Mouse (Mus musculus) lung, postnatal 25 days (tissue): ENCODE measurements at regions not wholly inside any gene's neighbourhood (a gene's known extent, or its start where the extent isn't known, plus 50 kb on each side); places are given as distances from the start of the nearest gene placed in this dataset.
A peak's percentile ranks its signal among the peaks of the same experiment; 100 is the strongest.

Experiments
- DNase-seq: peaks from one replicate; pipeline ENCODE4 v3.0.0; 2022; ENCODE audit warnings: low spot score

DNA sequence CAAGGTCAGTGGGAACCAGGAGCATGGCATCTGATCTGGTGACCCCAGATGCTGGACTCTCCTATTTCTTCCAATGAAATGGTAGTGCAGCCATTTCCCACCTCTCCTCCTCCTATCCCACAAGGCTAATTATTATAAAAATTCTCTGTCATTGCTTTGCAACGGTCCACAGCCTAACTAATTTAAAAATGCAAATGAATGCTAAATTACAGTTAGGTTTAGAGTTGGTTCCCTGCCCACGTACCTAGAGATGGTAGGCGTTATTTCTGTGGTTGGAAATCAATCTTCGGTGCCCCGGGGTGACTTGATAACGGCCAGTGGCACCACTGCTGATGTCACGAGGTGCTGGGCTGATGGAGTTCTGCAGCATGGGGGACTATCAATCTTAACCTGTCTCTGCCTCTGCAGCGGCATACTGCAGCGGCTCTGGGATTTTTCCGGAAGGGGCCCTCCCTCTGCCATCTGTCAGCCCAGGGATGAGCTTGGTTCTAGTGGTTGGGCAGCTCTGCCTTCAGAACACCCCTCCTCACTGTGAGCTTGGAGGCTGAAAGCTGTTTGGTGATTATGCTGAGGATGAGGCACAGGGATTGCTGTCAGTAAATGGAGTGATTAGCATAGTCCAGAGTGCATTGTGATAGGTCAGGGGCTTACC, 66.5 kb downstream of the Nmur2 start:
- no peak for DNase-seq

- no peak for DNase-seq
Observed at GRCm38 (mm10) chr11:55966580-55966979, 74.2 kb downstream of the Nmur2 start.

DNA sequence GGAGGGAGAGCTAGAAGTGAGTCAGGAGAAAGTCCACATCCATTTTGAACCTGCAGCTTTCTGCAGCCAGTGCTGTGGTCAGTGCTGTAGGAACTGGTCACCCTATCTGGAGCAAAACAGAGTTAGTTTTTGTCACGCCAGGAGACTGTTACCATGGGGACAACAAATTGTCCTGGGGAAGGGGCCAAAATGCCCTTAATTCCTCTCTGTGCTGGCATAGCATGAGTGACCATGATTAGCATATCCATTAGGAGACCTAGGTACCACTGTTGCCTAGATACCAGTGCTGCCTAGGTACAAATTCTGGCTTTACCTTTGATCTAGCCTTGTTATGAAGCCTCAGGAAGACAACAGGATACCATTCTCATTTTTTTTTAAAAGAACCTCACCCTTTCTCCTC, 82.4 kb downstream of the Nmur2 start:
- DNase-seq = no peak

GRCm38 (mm10) chr11:55957355-55957754, 83.5 kb downstream of the Nmur2 start:
- no peak for DNase-seq

- no peak for DNase-seq
Observed at GRCm38 (mm10) chr11:55953696-55954095, 87.1 kb downstream of the Nmur2 start.

DNA sequence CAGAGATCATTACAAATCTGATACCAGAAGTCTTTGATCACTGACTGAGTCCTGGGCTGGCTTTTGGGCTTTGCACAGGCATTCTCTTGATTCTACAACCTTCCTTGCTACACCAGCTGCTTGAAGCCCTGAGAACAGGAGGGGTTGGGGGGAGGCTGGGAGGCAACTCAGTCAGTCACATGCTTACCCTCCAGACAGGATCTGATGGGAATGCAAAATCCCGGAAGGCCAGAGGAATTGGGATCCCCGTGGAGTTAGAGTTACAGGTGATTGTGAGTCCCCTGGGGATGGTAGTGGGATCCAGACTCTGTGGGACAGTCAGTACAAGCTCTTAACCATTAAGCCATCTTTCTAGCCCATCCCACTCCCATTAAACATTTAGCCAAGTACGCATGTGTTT, 91.2 kb downstream of the Nmur2 start:
- DNase-seq = no peak

- DNase-seq = no peak
Observed at GRCm38 (mm10) chr11:55946629-55947240, 94.1 kb downstream of the Nmur2 start.

DNA sequence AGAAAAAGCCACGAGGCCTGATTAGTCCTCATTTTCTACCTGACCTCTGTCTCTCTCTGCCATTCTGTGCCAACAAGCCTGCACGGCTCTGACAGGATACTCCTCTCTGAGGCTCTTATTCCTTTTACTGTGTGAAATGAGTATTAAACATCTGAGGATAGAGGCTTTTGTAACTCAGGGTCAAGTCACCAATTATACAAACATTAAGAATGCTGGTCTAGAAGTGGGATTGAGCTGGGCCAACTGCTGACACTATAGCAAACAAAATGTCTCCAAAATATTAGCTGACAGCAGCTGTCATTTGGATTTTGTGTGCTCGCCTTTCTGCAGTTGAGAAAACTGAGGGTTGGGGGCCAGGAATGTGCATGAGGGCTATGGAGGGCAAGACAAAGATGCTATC, 94.8 kb downstream of the Nmur2 start:
- DNase-seq = no peak

DNA sequence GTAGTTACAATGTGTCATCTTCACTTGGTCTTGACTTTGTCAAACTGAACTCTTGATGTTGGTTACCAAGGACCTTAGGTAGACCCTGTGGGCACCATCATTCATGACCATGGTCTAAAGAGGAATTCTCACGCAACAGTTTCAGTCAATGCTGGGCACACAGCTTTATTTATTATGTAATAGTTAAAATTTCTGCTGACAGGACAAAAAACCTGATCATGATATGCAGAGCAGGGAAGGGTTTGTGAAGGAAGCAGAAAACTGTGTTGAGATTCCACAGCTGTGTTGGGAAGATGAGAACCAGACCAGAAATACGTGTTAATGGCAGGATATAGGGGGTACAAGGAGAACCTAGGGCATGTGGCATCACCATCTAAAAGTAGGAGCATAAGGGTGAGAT, 100.8 kb downstream of the Nmur2 start:
- no peak for DNase-seq

DNA sequence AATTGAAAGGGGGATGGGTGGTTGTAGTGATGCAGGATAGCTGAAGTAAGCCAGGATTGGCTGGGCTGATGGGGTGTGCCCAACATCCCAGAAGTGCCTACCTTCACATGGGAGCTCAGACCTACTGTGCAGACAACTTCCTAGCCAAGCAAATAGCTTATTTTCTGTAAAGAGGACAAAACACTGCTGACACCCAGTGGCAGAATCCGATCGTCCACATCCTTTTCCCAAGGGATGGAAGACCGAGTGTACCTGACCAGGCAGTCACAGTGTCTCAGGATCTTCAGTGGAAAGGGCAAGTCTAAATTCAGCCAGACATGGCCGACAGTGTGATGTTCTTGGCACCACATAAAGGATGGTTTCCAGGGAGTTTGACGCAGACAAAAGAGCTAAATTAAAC, 114.4 kb downstream of the Nmur2 start:
- DNase-seq = no peak

DNA sequence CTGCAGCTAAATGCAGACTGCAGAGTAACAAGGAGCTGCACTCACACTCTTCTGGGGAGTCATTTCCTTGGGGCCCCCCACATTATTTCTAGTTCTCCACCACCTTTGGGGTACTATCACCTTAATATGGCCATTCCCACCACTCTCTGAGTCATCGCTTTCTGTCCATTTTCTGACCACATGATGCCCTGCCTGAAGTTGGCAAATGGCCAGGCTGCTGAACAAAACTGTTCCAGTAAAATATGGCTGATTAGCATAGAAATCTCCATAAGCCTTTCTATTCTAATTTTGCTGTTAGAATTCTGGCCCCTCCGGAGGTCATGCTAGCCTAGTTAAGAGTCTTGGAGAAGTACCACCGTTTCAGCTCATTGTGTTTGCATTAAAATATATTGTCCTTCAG, 121.7 kb downstream of the Nmur2 start:
- DNase-seq = no peak

GRCm38 (mm10) chr11:55918411-55918810, 122.4 kb downstream of the Nmur2 start:
- no peak for DNase-seq

DNA sequence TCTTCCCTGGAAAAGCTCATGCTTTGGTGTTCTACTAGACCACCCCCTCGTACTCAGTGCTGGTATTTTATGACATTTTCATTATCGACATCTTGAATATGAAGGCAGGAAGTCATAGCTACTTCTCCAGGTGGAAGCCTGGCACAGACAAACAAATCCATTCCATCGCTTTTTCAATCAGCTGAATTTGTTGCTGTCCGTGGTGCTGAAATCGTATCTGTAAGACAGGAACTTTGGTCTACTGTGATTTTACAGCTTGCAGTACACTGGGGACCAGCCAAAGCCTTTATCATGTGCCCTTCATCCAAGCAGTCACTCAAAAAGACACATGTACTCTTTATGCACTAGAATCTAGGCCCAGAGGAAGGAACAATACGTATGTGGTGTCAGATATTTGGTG, 143.3 kb downstream of the Nmur2 start:
- DNase-seq = no peak

DNA sequence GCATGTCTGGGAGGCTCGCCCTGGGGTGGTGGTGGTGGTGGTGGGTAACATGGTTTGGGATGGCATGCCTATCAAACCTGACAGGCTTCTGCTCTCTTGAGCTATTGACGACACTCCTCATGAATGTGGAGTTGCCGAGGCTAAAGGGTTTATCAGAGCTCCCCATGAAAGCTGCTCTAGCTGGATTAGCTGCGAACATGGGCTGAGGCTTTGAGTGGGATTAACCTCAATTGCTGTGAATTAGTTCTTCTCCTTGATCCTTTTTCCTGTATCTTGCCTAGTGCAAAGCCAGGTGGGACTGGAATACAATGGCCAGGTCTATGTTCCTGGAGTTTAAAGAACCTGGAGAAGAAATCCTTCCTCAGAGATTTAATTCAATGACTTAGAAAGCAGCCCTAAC, 150.6 kb downstream of the Nmur2 start:
- DNase-seq = no peak

GRCm38 (mm10) chr11:55878631-55879030, 162.2 kb downstream of the Nmur2 start:
- peak; percentile 23 for DNase-seq

- DNase-seq = no peak
Observed at GRCm38 (mm10) chr11:55867141-55867540, 173.7 kb downstream of the Nmur2 start.

GRCm38 (mm10) chr11:55859230-55859629, 181.6 kb downstream of the Nmur2 start:
- DNase-seq = no peak

DNA sequence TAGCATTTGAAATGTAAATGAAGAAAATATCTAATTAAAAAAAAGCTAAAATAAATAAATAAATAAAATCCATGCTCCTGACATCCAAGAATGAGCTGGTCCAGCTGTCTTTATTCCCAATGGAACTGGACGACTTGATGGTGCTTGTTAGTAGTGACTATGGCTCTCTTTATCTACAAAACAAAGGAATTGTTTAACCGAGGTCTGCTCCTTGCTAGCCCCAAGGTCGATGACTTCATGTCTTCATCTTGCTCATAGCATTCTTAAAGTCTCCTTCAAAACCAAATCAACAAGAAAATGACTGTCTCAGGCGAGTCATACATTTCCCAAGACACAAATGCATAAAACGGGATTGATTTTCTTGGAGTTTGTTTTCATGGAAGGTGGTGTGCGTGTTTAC, 212.5 kb upstream of the Glra1 start:
- DNase-seq = no peak

- no peak for DNase-seq
Observed at GRCm38 (mm10) chr11:55816566-55816965, 208.6 kb upstream of the Glra1 start.

DNA sequence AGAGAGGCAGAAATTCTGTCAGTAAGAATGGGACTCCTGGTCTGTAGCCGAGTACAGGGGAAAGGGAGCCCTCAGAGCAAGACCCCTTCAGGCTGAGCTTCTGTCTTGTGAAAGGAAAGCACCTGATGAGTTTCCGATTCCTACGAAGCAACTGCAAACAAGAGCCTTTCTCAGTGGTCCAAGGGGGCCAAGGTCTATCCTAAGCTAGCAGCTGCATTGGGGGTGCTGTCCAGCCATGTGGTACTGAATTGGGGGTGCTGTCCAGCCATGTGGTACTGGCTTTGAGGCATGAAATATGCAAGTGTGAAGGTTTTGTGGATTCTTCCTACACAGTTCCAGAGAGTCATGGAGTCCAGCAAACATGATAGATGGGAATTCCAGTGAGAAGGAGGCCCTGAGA, 202.7 kb upstream of the Glra1 start:
- no peak for DNase-seq

GRCm38 (mm10) chr11:55791195-55791865, 183.3 kb upstream of the Glra1 start:
- no peak for DNase-seq

DNA sequence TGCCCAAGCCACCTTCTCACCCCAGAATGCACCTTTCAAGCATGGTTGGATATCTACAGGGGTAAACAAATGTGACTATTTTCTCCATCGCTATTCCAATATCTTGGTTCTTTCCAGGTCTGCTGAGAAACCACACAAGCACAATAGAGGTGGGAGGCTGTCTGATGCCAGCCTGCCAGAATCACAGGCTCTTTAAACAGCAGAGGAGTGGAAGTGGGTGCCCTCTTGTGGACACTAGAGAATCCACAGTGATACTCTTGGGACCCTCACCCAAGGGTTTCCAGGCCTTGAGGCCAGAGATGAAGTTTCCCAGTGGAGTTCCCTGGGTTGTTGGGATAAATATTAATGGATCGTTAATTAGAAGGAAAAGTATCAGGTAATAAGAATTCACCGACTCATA, 181.6 kb upstream of the Glra1 start:
- no peak for DNase-seq

- DNase-seq = no peak
Observed at GRCm38 (mm10) chr11:55781044-55781443, 173.0 kb upstream of the Glra1 start.

GRCm38 (mm10) chr11:55780011-55780410, 172.0 kb upstream of the Glra1 start:
- no peak for DNase-seq
